In genomic region chr12:6132451-6132850, GRCm38 (mm10) we compare ENCODE assay signal across 14 mouse cellular contexts.
"Had no signal": no experiment of that assay in that cellular context is flagged by ENCODE, and none has a peak within 500 bp of the region (broad histone marks: within the 10 kb centered on the region; RNA-seq: fewer than 3 reads in every experiment).

No protein-coding gene starts in this region.

- H3K4me3 ChIP-seq: layer of hippocampus, adult 2 months; limb, embryonic 10.5 days; liver, embryonic 15.5 days; lung, embryonic 15.5 days; megakaryocyte, embryonic 14.5 days; midbrain, embryonic 15.5 days had no signal

- H3K27ac ChIP-seq: layer of hippocampus, adult 2 months; limb, embryonic 10.5 days; liver, embryonic 15.5 days; lung, embryonic 15.5 days; macrophage; midbrain, embryonic 15.5 days had no signal

- H3K4me2 ChIP-seq: liver, embryonic 11.5 days; liver, embryonic 15.5 days; lung, embryonic 15.5 days; midbrain, embryonic 11.5 days; midbrain, embryonic 15.5 days had no signal

- H3K36me3 ChIP-seq: limb, embryonic 10.5 days; liver, embryonic 15.5 days; lung, embryonic 15.5 days; midbrain, embryonic 15.5 days had no signal

- ATAC-seq: midbrain, embryonic 15.5 days had no signal

- DNase-seq: kidney, postnatal 10 days; kidney, postnatal 4 days; lung, postnatal 14 days; right cerebral cortex, postnatal 25 days; thymus, postnatal 36 days had no signal

- H3K4me1 ChIP-seq: limb, embryonic 10.5 days; liver, embryonic 15.5 days; lung, embryonic 15.5 days; megakaryocyte, embryonic 14.5 days; midbrain, embryonic 15.5 days had no signal

- H3K27me3 ChIP-seq: liver, embryonic 15.5 days; lung, embryonic 15.5 days; megakaryocyte, embryonic 14.5 days; midbrain, embryonic 15.5 days had no signal

- H3K9me3 ChIP-seq: limb, embryonic 10.5 days; liver, embryonic 15.5 days; lung, embryonic 15.5 days; megakaryocyte, embryonic 14.5 days; midbrain, embryonic 15.5 days had no signal

- H3K9ac ChIP-seq: liver, embryonic 15.5 days; lung, embryonic 15.5 days; midbrain, embryonic 15.5 days had no signal
